Mouse (Mus musculus) lung, postnatal 4 days (tissue): ENCODE results near the gene Mtrex.

ENCODE experiments used
- DNase-seq, 2 experiments: peaks; one replicate each; pipeline ENCODE4 v3.0.0; 2021

Gene Mtrex

DNA sequence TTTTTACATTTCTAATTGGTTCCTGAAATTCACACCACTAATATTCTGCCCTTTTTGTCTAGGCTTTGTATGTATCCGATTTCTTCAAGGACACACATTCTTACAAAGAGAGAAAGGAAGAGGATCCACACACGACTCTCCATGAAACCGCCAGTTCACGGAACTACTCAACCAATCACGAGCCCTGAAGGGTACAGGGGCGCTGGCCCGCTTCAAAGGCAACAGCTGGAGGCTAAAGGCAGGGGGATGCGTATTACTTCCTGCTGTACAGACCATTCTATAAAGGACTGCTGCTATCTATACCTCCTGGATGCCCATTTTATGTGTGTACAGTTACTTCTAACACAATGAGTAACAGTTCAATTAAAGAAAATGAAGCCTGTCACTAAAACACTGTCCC is 59.8 kb downstream of the Mtrex start:
- no peak for DNase-seq

DNA sequence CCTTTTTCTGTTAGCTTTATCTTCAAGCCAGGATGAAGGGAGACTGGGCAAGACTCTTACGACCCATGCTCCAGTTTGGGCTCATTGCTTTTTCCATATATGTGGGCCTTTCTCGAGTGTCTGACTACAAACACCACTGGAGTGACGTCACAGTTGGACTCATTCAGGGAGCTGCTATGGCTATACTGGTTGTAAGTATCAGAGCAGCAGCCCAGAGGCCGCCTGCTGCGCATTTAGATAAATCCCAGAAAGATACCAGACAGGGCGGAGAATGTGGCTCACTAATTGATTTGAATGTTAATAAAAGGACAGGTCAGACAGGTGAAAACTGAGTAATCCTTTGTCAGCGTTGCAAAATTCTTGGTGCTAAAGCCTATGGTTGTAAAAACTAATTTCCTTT is 60.4 kb downstream of the Mtrex start:
- DNase-seq = no peak

DNA sequence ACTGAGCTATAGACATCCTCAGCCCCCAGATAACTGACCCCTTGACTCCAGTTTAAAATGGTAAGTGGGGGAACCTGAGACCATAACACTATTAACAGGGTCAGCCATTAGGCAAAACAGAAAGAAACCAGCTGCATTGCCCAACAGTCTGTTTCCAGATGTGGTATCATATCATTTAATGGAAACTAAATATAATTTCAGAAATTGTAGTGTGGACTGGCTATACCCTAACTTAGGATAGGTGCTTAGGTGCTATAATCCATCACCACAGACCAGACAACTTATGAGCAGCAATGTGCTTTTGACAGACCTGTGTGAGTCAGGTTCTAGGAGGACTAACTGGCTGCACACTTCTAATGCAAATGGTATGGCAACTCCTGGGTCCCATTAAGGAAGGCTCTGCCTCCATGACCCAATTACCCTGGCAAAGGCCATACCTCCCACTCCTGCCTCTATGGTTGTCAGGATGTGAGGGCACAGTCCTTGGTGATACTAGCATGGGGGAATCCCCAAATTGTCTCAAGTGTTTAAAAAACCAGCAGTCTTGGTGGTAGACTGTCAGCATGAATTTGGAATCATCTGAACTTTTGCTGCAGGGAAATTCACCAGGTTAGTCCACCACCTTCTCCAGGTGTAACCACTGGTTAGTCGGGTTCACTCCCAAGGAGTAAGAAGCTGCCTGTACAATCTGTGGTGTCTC is 64.1 kb downstream of the Mtrex start:
- DNase-seq = no peak

DNA sequence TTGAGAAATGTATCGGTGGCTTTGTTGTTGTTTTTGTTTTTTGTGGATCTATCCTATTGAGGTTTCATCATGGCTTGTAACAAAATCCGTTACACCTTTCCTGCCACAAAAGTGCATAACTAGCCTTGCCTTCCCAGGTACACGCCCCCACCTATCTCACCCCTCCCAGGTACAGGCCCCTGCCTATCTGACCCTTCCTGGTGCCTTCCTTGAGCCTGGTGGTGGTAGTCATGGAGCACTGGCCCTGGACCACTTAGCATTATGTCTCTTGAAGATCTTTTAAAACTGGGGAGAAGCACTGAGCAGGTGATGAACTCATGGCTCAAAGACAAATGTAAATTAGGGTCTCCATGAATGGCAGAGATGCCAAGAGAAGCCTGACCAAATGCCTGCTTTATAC is 64.9 kb downstream of the Mtrex start:
- no peak for DNase-seq

DNA sequence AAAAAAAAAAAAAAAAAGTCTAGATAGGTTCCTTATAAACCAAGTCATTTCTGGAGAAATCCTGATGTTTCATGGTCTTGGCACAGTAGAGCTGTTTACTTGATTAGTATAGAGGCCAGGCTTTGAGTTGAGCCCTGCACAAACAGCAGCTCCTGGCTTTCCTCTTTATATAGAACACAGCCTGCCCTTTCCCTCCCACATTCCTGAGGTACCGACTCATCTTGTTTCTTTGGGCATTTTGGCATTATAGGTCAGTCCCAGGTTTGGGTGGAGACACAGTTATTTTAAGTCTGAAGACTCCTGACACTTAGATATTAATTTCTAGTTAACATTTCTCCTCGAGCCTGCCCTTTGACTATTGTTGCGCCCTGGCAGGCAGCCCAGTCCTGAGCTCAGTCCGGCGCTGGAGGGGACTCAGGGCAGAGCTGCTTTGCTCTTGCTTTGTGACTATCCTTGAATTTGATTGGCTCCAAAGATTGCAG is 65.3 kb downstream of the Mtrex start:
- DNase-seq = peak; percentile 54 to 76

DNA sequence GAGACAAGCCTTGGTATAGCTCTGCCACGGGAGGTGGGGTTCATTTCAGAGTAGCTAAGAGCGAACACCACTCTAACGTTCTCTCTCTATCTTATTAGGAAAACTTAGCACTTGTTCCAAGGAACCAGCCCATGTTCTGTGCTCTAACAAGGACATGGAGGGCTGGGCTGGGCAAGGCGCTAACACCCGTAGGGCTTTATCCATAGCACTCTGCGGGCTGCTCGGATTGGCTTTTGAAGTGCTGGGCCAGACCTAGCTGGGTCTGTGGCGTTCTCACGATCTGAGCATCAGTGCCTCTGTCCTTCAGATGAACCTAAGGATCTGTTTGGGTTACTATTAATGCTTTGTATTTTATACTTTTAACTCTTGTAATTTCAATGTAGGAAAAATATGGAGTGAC is 66.3 kb downstream of the Mtrex start:
- no peak for DNase-seq

DNA sequence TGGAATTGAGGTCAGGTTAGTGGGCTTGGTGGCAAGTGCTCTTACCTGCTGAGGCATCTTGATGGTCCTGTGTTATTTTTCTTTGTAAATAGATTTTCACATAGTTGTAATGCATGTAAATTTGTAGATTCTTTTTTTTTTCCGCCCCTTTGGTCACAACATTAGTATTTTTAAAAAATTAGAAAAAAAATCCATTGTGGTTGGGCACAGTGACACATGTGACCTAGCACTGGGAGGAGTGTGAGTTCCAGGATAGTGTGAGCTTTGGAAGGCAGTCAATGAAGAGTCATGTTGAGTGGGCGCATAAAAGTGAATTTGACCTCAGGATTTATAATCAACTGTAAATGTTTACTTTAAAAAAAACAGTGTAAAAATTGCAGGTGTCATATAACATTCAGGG is 66.8 kb downstream of the Mtrex start:
- DNase-seq = no peak

DNA sequence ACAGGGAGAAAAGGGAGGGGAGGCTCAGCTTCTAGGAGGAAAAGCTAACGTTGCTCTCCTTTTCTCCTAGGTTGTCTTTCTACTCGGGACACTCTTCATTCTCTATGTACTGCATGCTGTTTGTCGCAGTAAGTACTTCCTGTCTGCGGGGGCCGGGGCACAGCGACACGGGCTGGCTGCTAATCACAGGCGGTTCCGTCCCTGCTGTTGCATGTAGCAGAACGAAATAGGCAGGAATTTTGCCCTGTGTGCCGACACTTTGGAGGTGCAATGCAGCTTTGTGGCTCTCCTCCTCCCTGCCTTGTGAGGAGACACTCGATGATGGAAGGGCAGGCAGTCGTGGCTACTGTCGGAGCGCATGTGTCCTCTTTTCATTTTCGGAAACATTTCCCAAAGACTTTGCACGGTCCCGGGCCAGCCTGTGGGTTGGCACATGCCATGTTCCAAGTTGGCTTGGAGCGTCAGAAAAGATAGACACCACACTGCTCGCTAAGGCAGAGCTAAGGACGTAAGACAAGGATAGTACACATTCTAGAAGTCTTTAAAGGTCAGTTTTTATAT is 67.5 kb downstream of the Mtrex start:
- no peak for DNase-seq

DNA sequence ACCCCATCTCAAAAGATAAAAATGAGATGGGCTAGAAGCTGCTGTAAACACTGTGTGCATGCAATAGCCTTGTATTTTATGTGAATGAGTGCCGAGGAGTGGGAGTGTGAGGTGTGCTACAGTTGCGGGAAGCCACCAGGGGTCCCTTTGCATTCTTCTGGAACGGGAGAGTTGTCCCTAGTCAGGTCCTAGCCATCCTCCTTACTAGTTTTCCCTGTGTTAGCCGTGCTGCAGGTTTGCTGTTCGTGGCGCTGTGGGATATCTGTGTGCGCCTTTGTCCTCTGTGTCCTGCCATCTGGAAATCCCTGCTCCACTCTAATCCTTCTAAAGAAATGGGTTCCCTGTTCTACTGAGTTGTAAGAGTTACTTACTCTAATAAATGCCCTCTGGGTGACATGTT is 69.3 kb downstream of the Mtrex start:
- no peak for DNase-seq

DNA sequence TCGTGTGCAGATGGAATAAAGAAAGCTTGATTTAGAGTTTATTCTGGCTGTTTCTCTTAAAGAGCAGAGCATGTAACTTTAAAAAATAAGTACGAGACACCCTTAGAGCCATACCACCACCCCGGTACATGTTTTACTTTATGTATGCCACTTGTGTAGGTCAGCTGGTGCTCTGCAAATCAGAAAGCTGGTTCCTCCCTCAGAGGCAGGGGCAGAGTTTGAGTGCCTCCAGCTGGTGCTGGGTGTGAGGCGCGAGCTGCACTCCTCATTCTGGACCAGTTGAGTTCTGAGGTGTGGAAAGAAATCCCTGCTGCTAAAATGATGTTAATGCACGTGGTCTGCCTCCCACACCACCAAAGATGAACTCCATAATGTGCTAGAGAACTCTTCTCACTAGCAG is 72.8 kb downstream of the Mtrex start:
- no peak for DNase-seq

DNA sequence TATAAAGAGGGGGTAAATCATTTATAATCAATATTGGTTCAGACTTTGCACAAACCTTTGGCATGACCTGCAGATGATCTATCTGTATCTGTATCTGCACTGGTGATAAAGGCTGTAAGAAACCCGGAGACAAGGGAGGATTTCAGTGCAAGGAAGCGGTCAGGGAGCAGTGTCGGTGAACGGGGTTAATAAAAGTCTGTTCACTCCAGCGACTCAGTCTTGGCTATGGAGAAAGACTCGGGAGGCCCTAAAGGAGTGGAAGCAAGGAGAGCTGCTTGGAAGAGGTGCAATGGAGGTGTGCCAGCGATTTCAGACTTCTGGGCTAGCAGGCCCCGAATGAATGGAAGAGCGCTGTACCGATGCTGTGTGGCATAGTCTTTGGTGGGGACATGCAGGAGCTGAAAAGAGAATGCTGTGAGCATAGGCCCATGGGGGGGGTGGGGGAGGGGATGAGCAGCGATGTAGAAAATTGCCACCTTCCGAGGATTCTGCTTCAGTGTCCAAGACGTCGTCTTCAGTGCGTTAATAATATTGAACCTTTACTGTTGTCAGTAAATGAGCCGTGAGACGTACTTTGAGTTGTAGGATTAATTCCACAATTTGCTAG is 73.4 kb downstream of the Mtrex start:
- DNase-seq = no peak

DNA sequence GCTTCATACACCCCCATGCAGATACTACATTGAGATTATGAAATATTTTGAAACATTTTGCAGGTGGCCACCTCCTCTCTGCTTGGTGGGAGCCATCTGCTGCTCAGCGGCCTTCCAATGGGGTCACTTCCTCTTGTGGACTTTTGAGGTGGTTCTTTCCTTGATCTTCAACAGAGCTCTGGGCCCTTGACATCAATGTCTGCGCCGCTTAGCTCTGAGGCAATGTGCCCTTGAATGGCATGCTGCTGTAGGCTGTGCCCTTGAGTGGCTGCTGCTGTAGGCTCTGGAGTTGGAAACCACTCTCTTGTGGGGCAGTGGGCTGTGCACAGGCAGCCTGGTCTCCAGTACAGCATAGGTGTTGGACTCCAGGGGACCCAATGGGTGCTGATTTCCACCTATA is 81.3 kb downstream of the Mtrex start:
- no peak for DNase-seq

DNA sequence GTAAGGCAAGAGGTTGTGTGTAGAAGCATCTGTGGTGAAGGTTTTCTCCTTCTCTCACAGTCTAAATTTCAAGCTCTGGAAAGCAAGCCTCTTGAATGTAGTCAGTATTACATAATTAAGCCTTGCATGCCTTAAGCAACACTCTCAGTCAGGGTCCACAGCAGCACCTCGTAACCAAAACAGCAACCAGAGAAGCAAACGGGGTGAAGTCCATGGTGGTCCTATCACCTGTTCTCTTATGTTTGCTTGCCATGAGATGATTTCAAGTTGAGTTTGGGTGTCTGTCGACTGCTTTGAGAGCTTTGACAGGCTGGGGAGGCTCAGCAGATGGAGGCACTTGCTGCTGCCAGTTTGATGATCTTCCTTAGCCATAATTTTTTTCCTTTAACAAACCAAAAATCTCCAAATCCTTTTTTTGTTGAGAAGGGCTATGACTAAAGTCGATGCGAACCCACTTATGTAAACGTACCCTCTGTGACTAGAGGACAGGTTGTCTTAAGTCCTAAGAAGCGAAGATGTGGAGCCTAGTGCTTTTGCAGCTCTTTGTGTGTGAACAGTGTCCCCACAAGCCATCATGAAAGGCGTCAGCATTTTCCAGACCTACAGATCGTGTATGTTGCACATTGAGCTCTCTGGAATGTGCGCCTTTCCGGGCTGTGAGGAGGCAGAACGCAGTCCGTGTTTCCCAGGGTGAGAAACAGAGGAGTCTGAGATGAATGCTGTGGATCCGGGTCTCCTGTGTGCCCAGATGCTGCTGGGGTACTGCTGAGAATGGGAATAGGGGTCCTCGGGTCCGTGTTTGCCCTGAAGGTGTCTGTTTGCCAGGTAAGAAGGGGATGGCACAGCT is 86.7 kb downstream of the Mtrex start:
- no peak for DNase-seq

DNA sequence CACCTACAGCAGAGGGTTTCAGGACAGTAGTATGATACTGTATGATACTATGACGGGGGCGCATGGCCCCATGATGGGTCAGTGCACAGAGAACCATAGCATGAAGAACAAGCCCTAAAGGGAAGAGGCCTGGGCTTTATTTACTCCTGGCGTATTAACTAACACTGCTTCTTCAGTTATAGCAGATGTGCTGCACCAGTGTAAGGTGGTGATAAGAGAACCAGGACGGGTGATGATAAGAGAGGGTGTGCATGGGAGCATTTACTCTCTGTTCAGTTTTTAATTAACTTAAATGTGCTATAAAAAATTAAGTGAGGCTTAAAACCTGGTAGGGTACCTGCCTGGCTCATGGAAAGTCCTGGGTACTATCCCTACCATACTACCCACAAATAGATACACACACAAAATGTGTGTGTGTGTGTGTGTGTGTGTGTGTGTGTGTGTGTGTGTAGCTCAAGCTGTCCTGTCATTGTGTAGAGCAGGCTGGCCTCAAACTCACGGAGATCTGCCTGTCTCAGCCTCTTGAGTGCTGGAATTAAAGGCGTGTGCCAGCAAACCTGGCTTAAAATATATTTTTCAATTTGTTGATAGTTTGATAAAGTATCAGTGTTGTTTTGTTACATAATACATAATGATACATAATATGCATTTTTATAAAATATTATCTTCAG is 88.5 kb downstream of the Mtrex start:
- no peak for DNase-seq

DNA sequence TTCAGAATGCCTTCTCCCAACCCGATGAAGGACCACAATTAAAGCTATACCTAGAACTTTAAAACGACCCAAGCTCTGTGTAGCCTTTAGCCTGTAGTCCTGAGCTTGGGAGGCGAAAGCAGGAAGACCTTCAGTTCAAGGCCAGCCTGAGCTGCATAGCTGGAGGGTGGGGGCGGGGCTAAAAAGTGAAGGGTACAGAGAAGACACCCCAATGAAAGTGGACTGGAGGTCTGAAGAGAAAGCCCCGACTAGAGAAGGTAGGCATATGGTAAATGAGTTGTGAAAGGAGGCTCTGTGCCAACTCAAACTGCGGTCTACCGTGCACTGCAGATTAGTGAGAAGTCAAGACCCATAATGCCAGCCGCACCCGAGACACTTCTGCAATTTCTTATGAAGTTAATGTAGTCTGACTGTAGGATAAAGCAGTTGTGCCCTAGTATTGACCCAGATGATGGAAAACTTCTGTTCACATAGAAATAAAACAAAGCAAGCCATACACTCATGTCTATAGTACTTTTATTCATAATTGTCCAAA is 89.5 kb downstream of the Mtrex start:
- DNase-seq = no peak

DNA sequence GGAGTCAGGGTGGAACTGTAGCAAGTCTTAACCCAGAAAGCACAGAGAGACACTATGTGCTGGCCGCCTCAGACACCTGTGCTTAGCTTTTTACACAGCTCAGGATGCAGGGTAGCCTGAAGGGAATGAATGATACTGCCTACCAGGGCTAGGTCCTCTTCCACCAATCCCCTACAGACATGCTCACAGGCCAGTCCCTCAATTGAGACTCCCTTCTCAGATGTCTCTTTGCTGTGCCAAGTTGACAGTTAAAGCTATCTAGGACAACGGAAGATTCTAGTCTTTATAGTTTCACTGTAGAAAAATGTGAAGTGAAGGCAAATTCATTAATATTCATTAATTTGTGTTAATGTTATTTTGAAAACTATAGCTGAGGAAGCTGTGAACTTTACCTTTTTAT is 90.2 kb downstream of the Mtrex start:
- DNase-seq = no peak

DNA sequence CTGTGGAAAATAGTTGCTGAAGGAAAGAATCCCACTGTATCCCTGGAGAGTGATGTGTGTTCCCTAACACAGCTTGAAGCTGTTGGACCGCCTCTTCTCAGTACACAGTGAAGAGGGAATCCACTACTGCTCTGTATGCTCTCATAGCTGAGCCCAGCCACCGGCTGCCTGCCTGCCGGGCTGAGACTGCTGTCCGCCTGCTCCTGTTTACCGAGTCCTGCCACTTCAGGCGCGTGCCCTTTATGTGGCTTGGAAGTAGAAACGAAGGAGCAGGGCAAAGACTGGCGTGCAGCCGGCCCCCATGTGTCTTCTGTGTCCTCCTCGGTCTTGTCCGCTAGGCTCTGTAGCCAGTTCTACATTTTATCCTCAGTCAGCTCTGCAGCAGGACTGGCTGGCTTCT is 92.1 kb downstream of the Mtrex start:
- DNase-seq = peak; percentile 17 to 41

DNA sequence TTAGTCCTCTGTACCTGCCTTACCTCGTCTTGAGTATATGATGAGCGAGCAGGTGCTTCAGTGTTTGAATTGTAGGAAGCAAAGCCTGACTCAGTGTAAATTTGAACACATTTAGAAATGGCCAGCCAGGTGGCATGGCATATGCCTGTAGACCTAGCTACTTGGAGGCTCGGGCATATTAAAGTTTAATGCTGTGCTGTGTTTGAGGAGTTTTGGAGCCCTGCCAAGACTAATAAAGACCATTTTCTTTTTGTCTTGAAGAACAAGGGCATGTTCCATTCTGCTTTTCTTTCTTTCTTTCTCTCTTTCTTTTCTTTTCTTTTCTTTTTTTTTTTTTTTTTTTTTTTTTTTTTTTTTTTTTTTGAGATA is 93.3 kb downstream of the Mtrex start:
- no peak for DNase-seq

DNA sequence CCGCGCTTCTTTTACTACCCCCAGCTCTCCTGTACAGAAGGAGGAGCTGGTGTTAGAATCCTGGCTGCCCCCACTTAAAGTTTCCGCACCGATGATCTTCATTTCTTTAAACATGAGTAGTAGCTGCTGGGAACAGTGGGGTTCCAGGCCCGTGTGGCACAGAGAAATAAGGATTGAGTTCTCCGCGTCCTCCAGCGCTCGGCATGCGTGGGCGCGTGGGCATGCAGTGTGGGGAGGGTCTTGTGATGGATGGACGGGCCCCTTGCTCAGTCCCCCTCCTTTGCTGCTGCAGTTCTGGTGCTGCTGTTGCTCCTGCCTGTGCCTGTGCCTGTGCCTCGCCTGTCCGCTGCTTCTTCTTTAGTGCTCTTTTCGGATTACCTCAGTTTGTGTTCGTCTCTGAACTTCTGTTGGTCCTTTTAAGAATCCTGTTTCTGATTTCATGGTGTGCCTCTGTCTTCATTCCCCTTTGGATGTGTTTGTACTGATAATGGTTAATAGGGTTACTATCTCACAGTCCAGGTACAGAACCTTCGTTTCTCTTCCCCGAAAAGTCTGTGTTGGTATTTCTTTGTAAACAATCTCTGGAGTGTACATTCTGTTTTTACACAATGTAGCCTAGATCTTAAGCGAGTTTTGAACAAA is 93.8 kb downstream of the Mtrex start:
- no peak for DNase-seq

DNA sequence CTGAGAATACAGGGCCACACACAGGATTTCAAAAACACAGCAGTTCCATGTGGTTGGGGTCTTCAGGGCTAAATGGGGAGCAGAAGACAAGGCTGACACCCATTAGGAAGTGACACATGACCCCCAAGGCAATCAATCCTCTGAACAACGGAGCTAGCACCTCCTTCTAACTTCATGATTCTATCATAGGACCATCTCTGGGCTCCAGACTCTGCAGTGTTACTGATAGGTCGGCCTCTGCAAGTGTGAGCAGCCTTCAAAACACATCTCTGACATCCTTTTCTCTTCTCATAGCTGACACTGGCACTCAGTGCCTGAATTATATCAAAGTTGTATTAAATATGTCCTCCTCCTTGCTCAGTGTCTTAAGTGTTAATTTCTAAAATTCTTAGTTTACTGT is 94.6 kb downstream of the Mtrex start:
- no peak for DNase-seq

DNA sequence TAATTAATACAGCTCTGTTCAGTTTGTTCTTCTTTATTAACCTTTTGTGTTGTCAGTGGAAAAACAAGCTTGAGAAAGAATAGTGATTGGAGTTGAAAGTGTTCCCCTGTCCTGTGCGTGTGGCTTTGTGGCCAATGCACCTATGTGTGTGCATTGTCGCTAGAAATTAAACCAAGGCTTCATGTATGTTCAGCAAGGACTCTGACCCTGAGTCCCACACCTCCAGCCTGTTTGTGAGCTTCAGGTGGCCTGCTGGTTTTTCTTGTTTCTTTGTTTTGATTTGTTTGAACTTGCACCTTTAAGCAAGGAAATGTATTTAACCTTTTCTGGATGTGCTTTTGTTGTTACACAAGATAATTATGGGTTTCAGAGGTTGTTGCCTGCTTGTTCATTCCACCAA is 97.6 kb downstream of the Mtrex start:
- no peak for DNase-seq

DNA sequence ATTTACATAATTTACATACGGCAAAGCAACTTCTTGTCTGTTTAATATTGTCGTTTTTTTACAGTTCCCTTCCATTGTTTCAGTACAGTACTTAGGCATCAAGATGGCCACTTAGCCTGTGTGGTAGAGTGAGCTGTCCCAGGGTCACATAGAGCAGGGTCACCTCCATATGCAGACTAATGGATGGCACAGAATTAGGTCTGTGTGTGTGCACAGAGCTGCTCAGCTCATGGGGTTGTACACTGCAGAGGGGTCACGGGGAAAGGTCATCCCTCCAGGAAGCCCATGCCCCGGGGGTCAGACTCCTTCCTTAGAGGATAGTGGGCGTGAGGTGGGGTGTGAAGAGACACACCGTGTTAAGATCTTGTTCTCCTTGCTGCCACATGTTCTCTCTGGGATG is 101.7 kb downstream of the Mtrex start:
- DNase-seq = no peak
